Mouse (Mus musculus): ENCODE measurements around the gene C1qb.

C1qb gene

DNA sequence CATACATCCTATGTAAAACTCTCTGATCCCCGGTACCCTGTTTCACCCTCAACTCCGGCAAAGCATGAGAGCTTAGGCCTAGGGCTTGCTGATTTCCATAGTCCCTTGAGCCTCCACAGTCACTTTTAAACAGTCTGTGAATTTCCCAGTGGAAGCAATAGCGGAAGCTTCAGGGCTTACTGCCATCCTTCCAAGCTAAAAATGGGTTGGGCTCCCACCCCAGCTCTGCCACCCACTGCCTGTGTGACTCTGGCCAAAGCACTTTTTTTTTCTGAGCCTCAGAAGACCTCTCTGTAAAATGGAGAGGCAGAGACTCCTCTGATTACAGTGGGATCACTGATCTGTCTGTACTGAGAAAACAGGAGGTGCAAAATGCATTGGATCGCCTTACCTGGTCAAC lies 37.4 kb downstream of the C1qb start:
- no peak for DNase-seq (ENCODE audit: extremely low spot score, low spot score)

DNA sequence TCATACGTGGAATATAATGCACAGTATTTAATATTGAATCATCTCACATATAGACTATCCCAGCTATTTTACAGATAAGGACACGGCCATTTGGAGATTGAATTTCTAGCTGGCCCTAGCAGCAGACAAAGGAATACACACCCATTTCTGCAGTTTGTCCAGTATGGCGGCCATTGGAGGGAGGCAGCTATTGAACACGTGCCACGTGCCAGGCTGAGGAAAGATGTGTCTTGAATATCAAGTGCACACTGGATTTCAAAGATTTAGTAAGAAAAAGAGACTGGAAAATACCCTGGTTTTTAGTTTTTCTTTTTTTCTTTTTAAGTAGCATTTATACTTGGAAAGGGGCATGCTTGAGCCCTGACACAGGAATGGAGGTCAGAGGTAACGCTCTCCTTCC lies 38.8 kb downstream of the C1qb start:
- DNase-seq (ENCODE audit: extremely low spot score, low spot score), result no peak

DNA sequence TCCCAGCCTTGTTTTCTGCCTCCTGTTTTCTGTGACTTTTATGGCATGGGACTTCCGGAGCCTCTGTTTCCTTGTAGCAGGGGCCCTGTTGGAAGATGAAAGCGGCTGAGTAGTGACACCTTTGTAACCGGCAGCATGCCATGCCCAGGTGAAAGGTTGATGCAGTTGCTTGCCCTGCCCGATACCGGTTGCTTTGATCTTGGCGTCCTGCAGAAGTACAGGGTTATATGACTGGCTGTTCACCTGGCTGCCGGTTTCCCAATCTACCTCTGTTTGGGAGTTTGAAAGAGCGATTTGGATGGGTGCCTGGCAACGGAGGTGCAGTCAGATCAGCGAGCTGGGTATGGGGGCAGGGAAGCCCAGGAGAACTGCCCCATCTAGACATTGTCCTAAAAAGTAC lies 43.2 kb downstream of the C1qb start:
- no peak for DNase-seq (ENCODE audit: extremely low spot score, low spot score)

DNA sequence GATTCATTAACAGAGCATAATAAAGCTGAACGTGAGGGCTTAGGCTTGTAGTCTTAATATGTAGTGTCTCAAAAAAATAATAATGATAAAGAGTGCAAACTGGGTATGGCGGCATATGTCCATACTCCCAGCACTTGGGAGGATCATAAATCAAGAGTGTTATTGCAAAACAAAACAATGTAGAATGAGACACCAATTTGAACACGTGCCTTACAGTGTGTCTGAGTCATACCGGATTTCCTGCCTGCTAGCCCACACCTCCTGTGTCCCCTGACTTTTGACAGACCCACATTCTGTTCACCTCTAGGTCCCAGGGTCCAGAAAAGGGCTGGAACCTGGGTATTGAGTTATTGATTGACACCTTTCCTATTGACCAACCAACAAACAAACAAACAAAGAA lies 44.0 kb downstream of the C1qb start:
- DNase-seq (ENCODE audit: extremely low spot score, low spot score), result no peak

DNA sequence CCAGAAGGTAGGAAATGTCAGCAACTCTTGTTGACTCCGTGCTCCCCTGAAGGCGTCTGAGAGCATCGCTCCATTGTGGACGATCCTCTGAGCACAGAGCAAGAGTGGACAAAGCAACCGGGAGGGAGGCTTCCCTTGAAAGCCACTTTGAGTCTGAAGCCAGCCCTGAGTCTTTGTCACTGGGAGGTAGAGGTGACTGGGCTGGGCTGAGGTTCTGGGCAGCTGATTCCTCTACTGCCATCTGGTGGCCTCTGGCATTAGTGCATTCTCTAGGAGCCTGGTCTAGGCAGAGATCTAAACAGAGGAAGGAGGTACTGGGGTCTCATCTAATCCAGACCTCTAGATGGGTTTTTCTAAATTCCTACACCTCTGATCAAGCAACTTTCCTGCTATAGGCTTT lies 44.9 kb downstream of the C1qb start:
- peak; percentile 88 for DNase-seq (ENCODE audit: extremely low spot score, low spot score)

- DNase-seq (ENCODE audit: extremely low spot score, low spot score), result no peak
Measured at GRCm38 (mm10) chr4:136838462-136838861, 47.5 kb downstream of the C1qb start.

GRCm38 (mm10) chr4:136838026-136838425 lies 48.0 kb downstream of the C1qb start:
- DNase-seq (ENCODE audit: extremely low spot score, low spot score), result no peak

DNA sequence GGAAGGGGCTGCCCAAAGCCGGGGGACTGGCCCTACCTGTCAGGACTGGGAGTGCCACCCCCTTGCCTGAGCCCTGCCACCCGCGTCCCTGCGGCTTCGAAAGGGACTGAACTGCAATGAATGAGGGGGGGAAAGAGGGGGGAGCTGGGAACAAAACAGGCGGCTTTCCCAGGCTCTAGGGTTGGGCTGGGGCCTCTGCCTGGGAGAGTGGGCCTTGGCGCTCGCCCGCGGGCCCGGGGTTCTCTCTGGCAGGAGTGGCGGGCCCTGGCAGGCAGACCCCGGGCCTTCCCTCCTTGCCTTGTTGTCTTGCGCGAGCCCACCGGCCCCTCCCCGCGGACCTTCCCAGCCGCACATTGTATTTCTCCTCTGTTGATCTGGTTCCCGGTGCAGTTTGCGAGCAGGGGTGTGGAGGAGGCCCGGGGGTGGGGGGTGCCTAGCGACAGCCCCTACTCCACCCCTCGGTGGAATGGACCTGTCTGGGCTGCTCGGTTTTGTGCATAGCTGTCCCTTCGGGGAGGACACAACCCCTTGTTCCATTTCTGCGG lies 49.5 kb downstream of the C1qb start:
- no peak for DNase-seq (ENCODE audit: extremely low spot score, low spot score)

- DNase-seq (ENCODE audit: extremely low spot score, low spot score), result peak; percentile 91
Measured at GRCm38 (mm10) chr4:136835621-136836386, 50.2 kb downstream of the C1qb start, which contains the start of gene Ephb2. TSS of gene Ephb2 (minus strand) at chr4:136835988.

DNA sequence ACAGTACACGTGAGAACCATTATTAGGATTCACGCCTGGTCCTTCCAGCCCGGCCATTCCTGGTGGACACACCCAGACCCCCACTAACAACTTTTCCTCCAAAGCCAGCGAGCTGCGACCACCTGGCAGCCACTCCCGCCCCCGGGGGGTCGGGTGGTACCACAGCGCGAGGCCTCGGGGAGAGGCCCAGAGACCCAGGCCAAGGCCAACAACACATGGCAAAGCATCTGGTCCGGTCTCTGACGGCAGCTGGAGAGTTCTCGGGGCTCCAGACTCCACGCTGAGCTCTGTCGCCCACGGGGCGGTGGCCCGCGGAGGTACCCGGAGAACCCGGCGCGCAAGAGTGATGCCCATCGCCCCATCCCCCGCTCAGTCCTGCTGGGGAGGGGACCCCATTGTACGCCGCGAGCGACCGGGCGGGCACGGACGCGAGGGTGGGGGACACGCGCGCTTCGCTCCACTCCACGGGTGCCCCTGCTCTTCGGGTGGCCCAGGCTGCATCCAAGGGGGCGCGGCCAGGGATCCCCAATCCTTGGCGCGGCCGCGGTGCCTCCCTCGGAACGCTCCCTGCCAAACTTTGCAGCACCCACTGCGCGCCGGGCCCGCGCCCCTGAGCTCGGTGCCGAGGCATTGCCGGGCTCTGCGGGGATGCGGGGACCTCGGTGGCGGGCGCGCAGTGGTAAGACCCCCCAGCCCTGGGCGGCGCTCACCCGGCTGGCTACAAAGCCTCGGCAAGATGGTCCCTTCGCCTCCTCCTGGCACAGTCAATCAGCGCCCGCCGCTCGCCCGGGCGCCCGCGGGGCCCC lies 51.0 kb downstream of the C1qb start:
- DNase-seq (ENCODE audit: extremely low spot score, low spot score), result peak; percentile 65

DNA sequence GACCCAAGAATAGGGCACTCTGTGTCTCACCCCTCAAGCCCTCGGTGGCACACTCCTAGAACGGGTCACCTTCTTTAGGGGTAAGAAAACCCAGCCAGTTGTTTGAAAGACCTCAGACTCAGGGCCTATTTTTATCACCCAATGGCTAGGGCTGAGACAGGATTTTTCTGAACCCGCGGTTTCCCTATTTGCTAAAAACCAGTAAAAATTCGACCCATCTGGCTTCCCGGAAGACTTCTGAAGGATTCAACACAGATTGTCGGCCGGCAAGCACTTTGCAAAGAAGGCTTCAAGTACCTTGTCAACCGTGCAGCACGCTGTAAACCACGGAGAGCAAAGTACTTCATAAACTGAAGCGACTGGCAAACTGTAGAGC lies 51.6 kb downstream of the C1qb start:
- no peak for DNase-seq (ENCODE audit: extremely low spot score, low spot score)

DNA sequence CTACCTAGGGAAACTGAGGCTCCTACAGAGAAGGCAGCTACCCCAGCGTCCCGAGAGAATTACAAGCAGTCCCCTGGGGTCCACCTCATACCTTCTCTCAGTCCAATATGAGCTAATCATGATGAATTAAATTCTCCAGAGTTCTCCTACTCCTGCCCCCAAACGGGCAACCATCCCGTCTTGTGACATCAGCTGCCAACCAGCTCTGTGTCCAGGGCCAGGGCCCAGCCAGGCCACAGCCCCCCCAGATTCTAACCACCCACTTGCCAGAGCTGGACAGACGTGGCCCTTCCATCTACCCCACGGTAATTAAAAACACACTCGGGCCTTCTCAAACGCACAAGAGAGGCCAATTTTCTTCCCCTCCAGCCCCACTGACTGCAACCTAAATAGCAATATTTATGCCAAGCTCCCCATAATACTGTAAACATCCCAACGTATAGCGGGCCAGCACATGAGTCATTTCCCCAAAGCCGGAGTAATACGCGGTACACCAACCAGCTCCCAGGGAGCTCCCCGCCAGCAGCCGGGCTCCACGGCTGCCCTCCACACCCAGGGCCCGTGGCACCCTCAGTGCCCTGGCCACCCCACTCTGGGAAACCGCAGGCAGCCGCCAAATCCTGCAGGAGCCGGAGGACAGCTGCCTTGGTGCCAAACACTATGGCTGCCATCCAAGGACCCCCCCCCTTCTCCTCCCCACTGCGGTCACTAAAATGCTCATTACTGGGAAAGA lies 52.2 kb downstream of the C1qb start:
- DNase-seq (ENCODE audit: extremely low spot score, low spot score), result no peak

DNA sequence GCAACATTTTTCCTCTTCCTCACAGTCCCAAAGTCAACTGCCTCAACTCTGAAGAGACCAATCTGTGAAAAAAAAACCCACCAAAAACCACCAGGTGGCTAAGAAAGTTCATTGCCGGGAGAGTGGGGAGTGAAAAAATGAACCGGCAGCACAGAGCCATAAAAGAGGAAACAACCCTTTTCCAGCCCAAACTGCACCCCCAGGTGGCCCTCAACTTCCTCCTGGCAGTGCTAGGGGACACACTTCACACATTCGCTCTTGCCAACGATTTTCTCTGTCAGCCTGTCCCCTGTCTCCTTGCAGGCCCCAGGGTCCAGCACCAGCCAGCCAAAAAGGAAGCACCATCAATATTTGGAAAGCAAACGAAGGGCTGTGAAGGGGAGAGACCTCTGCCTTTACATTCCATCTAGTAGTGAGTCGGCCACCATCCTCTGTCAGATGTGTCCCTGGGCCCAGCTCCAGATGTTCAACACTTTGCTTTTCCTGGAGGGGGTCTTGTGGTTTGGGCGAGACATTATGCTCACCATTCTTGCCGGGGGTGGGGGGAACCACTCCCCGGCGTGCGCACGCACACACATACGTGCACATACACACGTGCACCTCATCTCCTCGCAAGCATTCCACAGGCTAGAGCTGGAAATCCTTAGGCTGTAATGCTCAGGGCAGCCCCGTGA lies 53.3 kb downstream of the C1qb start:
- DNase-seq (ENCODE audit: extremely low spot score, low spot score), result no peak

- DNase-seq (ENCODE audit: extremely low spot score, low spot score), result no peak
Measured at GRCm38 (mm10) chr4:136830272-136830823, 55.6 kb downstream of the C1qb start.

All from neural tube, embryonic 10.5 days (tissue).